Mouse (Mus musculus) ES-Bruce4 (cell line): ENCODE data around the gene Hist2h2aa1.
"Not testable (repeated sequence)": the region's sequence is repeated elsewhere in the genome, so short reads cannot be mapped to it uniquely, and the experiment has no call there.

Experiments used
- EP300 ChIP-seq: IDR thresholded peaks from 2 replicates; pipeline ENCODE4 v1.6.1; 2011; ENCODE audit warnings: low read depth, low read length; ENCODE audit not compliant: insufficient read depth
- POLR2A ChIP-seq: IDR thresholded peaks from one replicate; pipeline ENCODE4 v1.8.1; 2011; ENCODE audit warnings: low read length; ENCODE audit not compliant: insufficient read depth

DNA sequence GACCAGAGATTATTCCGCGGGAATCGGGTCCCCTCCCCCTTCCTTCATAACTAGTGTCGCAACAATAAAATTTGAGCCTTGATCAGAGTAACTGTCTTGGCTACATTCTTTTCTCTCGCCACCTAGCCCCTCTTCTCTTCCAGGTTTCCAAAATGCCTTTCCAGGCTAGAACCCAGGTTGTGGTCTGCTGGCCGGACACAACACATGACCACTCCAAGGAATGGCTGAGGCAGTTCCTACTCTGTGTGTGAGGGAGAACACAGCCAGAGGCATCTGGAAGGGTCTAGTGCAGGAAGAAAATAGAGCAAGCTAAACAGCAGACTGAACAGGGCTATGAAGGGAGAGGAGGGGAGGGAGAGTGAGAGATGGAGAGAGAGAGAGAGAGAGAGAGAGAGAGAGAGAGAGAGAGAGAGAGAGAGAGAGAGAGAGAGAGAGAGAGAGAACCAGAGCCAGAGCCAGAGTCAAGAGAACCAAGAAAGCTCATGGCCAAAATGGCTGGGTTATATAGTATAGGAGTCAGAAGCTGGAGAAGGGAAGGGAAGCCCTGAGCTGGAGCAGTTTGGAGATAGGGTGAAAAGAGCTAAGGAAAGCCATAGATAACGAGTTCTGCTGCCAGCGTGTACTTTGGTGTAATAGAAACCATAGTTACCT is 46.6 kb upstream of the Hist2h2aa1 start:
- not testable (repeated sequence) for TF ChIP-seq POLR2A, EP300
